Mouse (Mus musculus) CH12.LX (cell line): ENCODE measurements around the gene Wdfy2. TPM values are rescaled to one million over a fixed set of nuclear protein-coding genes. Genes with fewer than 3 reads are reported as not detected.

Source experiments
- DNase-seq: peaks from one replicate; pipeline ENCODE4 v3.0.0-alpha.2; 2013; ENCODE audit errors: extremely low read depth
- H3K27ac ChIP-seq: 2 replicates; pipeline ENCODE4 v1.5.1; 2012; ENCODE audit warnings: low read depth, mild to moderate bottlenecking, control low read depth, moderate library complexity; ENCODE audit not compliant: insufficient read depth
- H3K27me3 ChIP-seq: replicated peaks from 2 replicates; pipeline ENCODE3; 2012; ENCODE audit warnings: inconsistent platforms
- H3K36me3 ChIP-seq, 2 experiments: replicated peaks in 1 of 2; 2 replicates each; pipeline versions ENCODE3 to v1.6.1; 2012; ENCODE audit warnings: inconsistent platforms in 1 of 2, low read length in 1 of 2, mild to moderate bottlenecking in 1 of 2, mixed read lengths in 1 of 2, moderate library complexity in 1 of 2; ENCODE audit not compliant: control insufficient read depth in 1 of 2, insufficient read depth in 1 of 2
- H3K4me1 ChIP-seq, 2 experiments: 2 replicates each; pipeline ENCODE4 v1.6.1; 2012; ENCODE audit warnings: inconsistent platforms in 1 of 2, moderate library complexity in 1 of 2; ENCODE audit not compliant: insufficient read depth in 2 of 2, control insufficient read depth in 1 of 2
- H3K4me2 ChIP-seq: 2 replicates; pipeline ENCODE4 v1.6.1; 2012; ENCODE audit warnings: low read depth, mild to moderate bottlenecking, control low read depth; ENCODE audit not compliant: poor library complexity, insufficient read depth, severe bottlenecking
- H3K4me3 ChIP-seq, 3 experiments: fragments of 150-350 bp in 1 of 3; sonication (generic) in 1 of 3; replicated peaks in 1 of 3; 2 replicates each; pipeline versions ENCODE3 to v1.5.1; 2011 to 2012; ENCODE audit warnings: low read depth in 2 of 3, low read length in 2 of 3, mild to moderate bottlenecking in 2 of 3, moderate library complexity in 2 of 3, control low read depth in 1 of 3, improper control_type of control experiment in 1 of 3, inconsistent platforms in 1 of 3, mixed read lengths in 1 of 3; ENCODE audit not compliant: poor library complexity in 1 of 3
- H3K79me2 ChIP-seq: replicated peaks from 2 replicates; pipeline ENCODE4 v1.6.1; 2012; ENCODE audit warnings: mild to moderate bottlenecking, moderate library complexity; ENCODE audit not compliant: control insufficient read depth, poor library complexity, insufficient read depth, severe bottlenecking; ENCODE audit errors: extremely low read depth
- H3K9ac ChIP-seq: 2 replicates; pipeline ENCODE4 v1.6.1; 2012; ENCODE audit warnings: low read depth, mild to moderate bottlenecking, control low read depth, moderate library complexity; ENCODE audit not compliant: insufficient read depth
- H3K9me3 ChIP-seq: replicated peaks from 2 replicates; pipeline ENCODE3; 2012; ENCODE audit warnings: low read length, inconsistent platforms, mixed read lengths
- BHLHE40 ChIP-seq: IDR thresholded peaks from 2 replicates; pipeline ENCODE4 v1.6.1; 2011; ENCODE audit warnings: mild to moderate bottlenecking, low read depth, low read length, improper control_type of control experiment
- CHD2 ChIP-seq: IDR thresholded peaks from 2 replicates; pipeline ENCODE4 v1.6.1; 2011; ENCODE audit warnings: low read length, improper control_type of control experiment
- CTCF ChIP-seq, 2 experiments: IDR thresholded peaks in 1 of 2; conservative IDR thresholded peaks in 1 of 2; 2 replicates each; pipeline ENCODE4 v1.5.1; 2011 to 2012; ENCODE audit warnings: low read depth in 2 of 2, low read length in 2 of 2, improper control_type of control experiment in 1 of 2, inconsistent platforms in 1 of 2, mild to moderate bottlenecking in 1 of 2, moderate library complexity in 1 of 2
- E2F4 ChIP-seq: IDR thresholded peaks from 2 replicates; pipeline ENCODE4 v1.6.1; 2011; ENCODE audit warnings: low read depth, low read length, improper control_type of control experiment; ENCODE audit not compliant: insufficient replicate concordance
- ETS1 ChIP-seq: conservative IDR thresholded peaks from 2 replicates; pipeline ENCODE4 v1.6.1; 2012; ENCODE audit warnings: low read depth, mild to moderate bottlenecking, inconsistent platforms, low read length, improper control_type of control experiment, moderate library complexity
- HCFC1 ChIP-seq: IDR thresholded peaks from 2 replicates; pipeline ENCODE4 v1.6.1; 2012; ENCODE audit warnings: low read depth, mild to moderate bottlenecking, inconsistent platforms, low read length, improper control_type of control experiment
- IRF4 ChIP-seq: IDR thresholded peaks from 2 replicates; pipeline ENCODE4 v1.6.1; 2014; ENCODE audit warnings: low read depth, mild to moderate bottlenecking, inconsistent platforms, low read length, improper control_type of control experiment
- JUN ChIP-seq: IDR thresholded peaks from 2 replicates; pipeline ENCODE4 v1.6.1; 2011; ENCODE audit warnings: low read depth, mild to moderate bottlenecking, low read length, improper control_type of control experiment, moderate library complexity; ENCODE audit not compliant: insufficient read depth
- JUND ChIP-seq: conservative IDR thresholded peaks from 2 replicates; pipeline ENCODE4 v1.6.1; 2011; ENCODE audit warnings: low read depth, low read length, improper control_type of control experiment
- KAT2A ChIP-seq: IDR thresholded peaks from 2 replicates; pipeline ENCODE4 v1.6.1; 2012; ENCODE audit warnings: low read length, improper control_type of control experiment, inconsistent platforms; ENCODE audit not compliant: insufficient replicate concordance
- MAFK ChIP-seq: IDR thresholded peaks from 2 replicates; pipeline ENCODE4 v1.6.1; 2011; ENCODE audit warnings: low read length, improper control_type of control experiment; ENCODE audit not compliant: insufficient replicate concordance
- MAZ ChIP-seq: IDR thresholded peaks from 2 replicates; pipeline ENCODE4 v1.6.1; 2012; ENCODE audit warnings: low read depth, mild to moderate bottlenecking, inconsistent platforms, low read length, improper control_type of control experiment, moderate library complexity
- MEF2A ChIP-seq: IDR thresholded peaks from 2 replicates; pipeline ENCODE4 v1.6.1; 2014; ENCODE audit warnings: low read depth, mild to moderate bottlenecking, inconsistent platforms, low read length, improper control_type of control experiment, borderline replicate concordance
- MYC ChIP-seq: IDR thresholded peaks from 2 replicates; pipeline ENCODE4 v1.6.1; 2011; ENCODE audit warnings: low read depth, mild to moderate bottlenecking, improper control_type of control experiment, low read length
- NRF1 ChIP-seq: IDR thresholded peaks from 2 replicates; pipeline ENCODE4 v1.6.1; 2014; ENCODE audit warnings: low read depth, mild to moderate bottlenecking, inconsistent platforms, low read length, improper control_type of control experiment, moderate library complexity
- PAX5 ChIP-seq: IDR thresholded peaks from 2 replicates; pipeline ENCODE4 v1.6.1; 2012; ENCODE audit warnings: low read length, inconsistent platforms, mixed read lengths
- RCOR1 ChIP-seq: conservative IDR thresholded peaks from 2 replicates; pipeline ENCODE4 v1.6.1; 2012; ENCODE audit warnings: low read depth, mild to moderate bottlenecking, inconsistent platforms, low read length, improper control_type of control experiment
- SMC3 ChIP-seq: IDR thresholded peaks from 2 replicates; pipeline ENCODE4 v1.6.1; 2011; ENCODE audit warnings: low read depth, low read length, improper control_type of control experiment
- TBP ChIP-seq: conservative IDR thresholded peaks from 2 replicates; pipeline ENCODE4 v1.6.1; 2011; ENCODE audit warnings: low read depth, low read length, improper control_type of control experiment
- USF2 ChIP-seq: conservative IDR thresholded peaks from 2 replicates; pipeline ENCODE4 v1.6.1; 2011; ENCODE audit warnings: low read depth, low read length, improper control_type of control experiment
- ZC3H11A ChIP-seq: IDR thresholded peaks from 2 replicates; pipeline ENCODE4 v1.6.1; 2012; ENCODE audit warnings: low read depth, mild to moderate bottlenecking, inconsistent platforms, low read length, improper control_type of control experiment
- ZKSCAN1 ChIP-seq: IDR thresholded peaks from 2 replicates; pipeline ENCODE4 v1.6.1; 2012; ENCODE audit warnings: low read depth, inconsistent platforms, low read length, improper control_type of control experiment, borderline replicate concordance
- ZNF384 ChIP-seq: IDR thresholded peaks from 2 replicates; pipeline ENCODE4 v1.6.1; 2012; ENCODE audit warnings: low read depth, low read length, improper control_type of control experiment, inconsistent platforms
- dilution Hi-C: fragments of 300-500 bp; cut with MboI; formaldehyde crosslinking; loops from 2 replicates; pipeline ENCODE4 v1.14.3; 2020; ENCODE audit warnings: low sequenced_read_pairs; ENCODE audit not compliant: extremely low pct_unique_long_range_greater_than_20kb, extremely low pct_ligation_motif_present
- in situ Hi-C: fragments of 300-500 bp; cut with MboI; formaldehyde crosslinking; loops from 3 replicates; pipeline ENCODE4 v1.14.3; 2019; ENCODE audit warnings: low sequenced_read_pairs, low pct_ligation_motif_present, low pct_unique_long_range_greater_than_20kb, mixed read lengths
- polyA plus RNA-seq: library from polyadenylated mRNA; unstranded; fragments of >175 nt; gene quantifications from 2 replicates; pipeline ENCODE4 v1.2.1, GENCODE M21; 2012; ENCODE audit warnings: low read depth; ENCODE audit not compliant: insufficient read length
- total RNA-seq, 2 experiments: library from RNA; depleted of rRNA; stranded (reverse); fragments of 300-350 nt in 1 of 2; fragments of >200 nt in 1 of 2; gene quantifications; 2 replicates each; pipeline ENCODE4 v1.2.3; 2012 to 2014

Wdfy2 gene
- total and polyA plus RNA-seq, 3 experiments, result 6.3 to 6.7 (median 6.6) TPM

GRCm38 (mm10) chr14:62991271-62991670, 153.8 kb downstream of the Wdfy2 start:
- Histone ChIP-seq H3K27ac (no peak overlapping the region), H3K79me2 (no peaks in the 10 kb centered on the region), H3K4me2 (no peak overlapping the region), H3K4me1 (no peaks in the 10 kb centered on the region), H3K9ac (no peak overlapping the region), H3K4me3 (no peak overlapping the region), H3K9me3 (no peaks in the 10 kb centered on the region), H3K36me3 (no peaks in the 10 kb centered on the region), H3K27me3 (no peaks in the 10 kb centered on the region)
- dilution Hi-C loops (no loop called here), in situ Hi-C loops (no loop called here)
- DNase-seq, result no peak
- no peak for TF ChIP-seq CHD2
- no peak for TF ChIP-seq SMC3
- TF ChIP-seq MAZ, result no peak
- no peak for TF ChIP-seq USF2
- no peak for TF ChIP-seq PAX5
- TF ChIP-seq ETS1, result no peak
- TF ChIP-seq MYC, result no peak
- no peak for TF ChIP-seq HCFC1
- no peak for TF ChIP-seq RCOR1
- TF ChIP-seq E2F4, result no peak
- no peak for TF ChIP-seq IRF4
- no peak for TF ChIP-seq KAT2A
- no peak for TF ChIP-seq ZNF384
- TF ChIP-seq BHLHE40, result no peak
- no peak for TF ChIP-seq ZKSCAN1

- H3K9me3 ChIP-seq, result no peaks in the 10 kb centered on the region
- dilution Hi-C loops, result no loop called here
- no peaks in the 10 kb centered on the region for H3K27me3 ChIP-seq
- H3K4me2 ChIP-seq, result no peak overlapping the region
- H3K4me1 ChIP-seq, result no peaks in the 10 kb centered on the region
- H3K27ac ChIP-seq, result no peak overlapping the region
- H3K9ac ChIP-seq, result no peak overlapping the region
- H3K36me3 ChIP-seq, result no peaks in the 10 kb centered on the region
- no peak for DNase-seq
- H3K4me3 ChIP-seq, result no peak overlapping the region
- TF ChIP-seq MEF2A (no peak), JUN (no peak), ZNF384 (no peak), TBP (no peak), BHLHE40 (no peak), E2F4 (no peak), JUND (no peak), CTCF (conservative IDR thresholded peaks at IDR 0.05 in 1 of 2, IDR thresholded peaks at IDR 0.05 in 1 of 2; ENCODE audit: low read depth in 2 of 2, low read length in 2 of 2) (no peak), MAFK (no peak), NRF1 (no peak), ZC3H11A (no peak), MAZ (no peak)
- no peaks in the 10 kb centered on the region for H3K79me2 ChIP-seq
- in situ Hi-C loops, result no loop called here
These were observed 154.5 kb downstream of the Wdfy2 start for GRCm38 (mm10) chr14:62991849-62992510.
